Mouse (Mus musculus) ES-Bruce4 (cell line): ENCODE data around the gene Rtl1. TPM values are rescaled to one million over a fixed set of nuclear protein-coding genes. Genes with fewer than 3 reads are reported as not detected.

ENCODE experiments used
- H3K27ac ChIP-seq: 2 replicates; pipeline ENCODE4 v1.5.1; 2012; ENCODE audit warnings: low read length, inconsistent platforms; ENCODE audit not compliant: insufficient read depth
- H3K27me3 ChIP-seq: 2 replicates; pipeline ENCODE4 v1.6.1; 2012; ENCODE audit warnings: mild to moderate bottlenecking, low read length, inconsistent platforms; ENCODE audit not compliant: control insufficient read depth, poor library complexity, insufficient read depth, severe bottlenecking
- H3K36me3 ChIP-seq: 2 replicates; pipeline ENCODE4 v1.6.1; 2012; ENCODE audit warnings: inconsistent platforms, mild to moderate bottlenecking, low read length, moderate library complexity; ENCODE audit not compliant: control insufficient read depth, poor library complexity, insufficient read depth, severe bottlenecking
- H3K4me1 ChIP-seq: one replicate; pipeline ENCODE4 v1.8.1; 2011; ENCODE audit warnings: low read length; ENCODE audit not compliant: control insufficient read depth, insufficient read depth
- H3K4me3 ChIP-seq: 2 replicates; pipeline ENCODE4 v1.5.1; 2011; ENCODE audit warnings: low read depth, mild to moderate bottlenecking, low read length
- H3K9ac ChIP-seq: 2 replicates; pipeline ENCODE4 v1.6.1; 2012; ENCODE audit warnings: low read depth, mild to moderate bottlenecking, inconsistent platforms; ENCODE audit not compliant: poor library complexity, severe bottlenecking
- H3K9me3 ChIP-seq: replicated peaks from 2 replicates; pipeline ENCODE4 v1.6.1; 2012; ENCODE audit warnings: mild to moderate bottlenecking, low read length, inconsistent platforms; ENCODE audit not compliant: control insufficient read depth, poor library complexity, insufficient read depth, severe bottlenecking
- CTCF ChIP-seq: IDR thresholded peaks from one replicate; pipeline ENCODE4 v1.8.1; 2011; ENCODE audit warnings: low read depth, low read length
- EP300 ChIP-seq: IDR thresholded peaks from 2 replicates; pipeline ENCODE4 v1.6.1; 2011; ENCODE audit warnings: low read depth, low read length; ENCODE audit not compliant: insufficient read depth
- POLR2A ChIP-seq: IDR thresholded peaks from one replicate; pipeline ENCODE4 v1.8.1; 2011; ENCODE audit warnings: low read length; ENCODE audit not compliant: insufficient read depth
- polyA plus RNA-seq: library from polyadenylated mRNA; stranded (reverse); fragments of >200 nt; gene quantifications from 2 replicates; pipeline ENCODE4 v1.2.4, GENCODE M21; 2011; ENCODE audit warnings: low read depth; ENCODE audit not compliant: missing spikeins, insufficient read depth, insufficient read length

Gene Rtl1
- polyA plus RNA-seq, 1 experiment, result not detected

DNA sequence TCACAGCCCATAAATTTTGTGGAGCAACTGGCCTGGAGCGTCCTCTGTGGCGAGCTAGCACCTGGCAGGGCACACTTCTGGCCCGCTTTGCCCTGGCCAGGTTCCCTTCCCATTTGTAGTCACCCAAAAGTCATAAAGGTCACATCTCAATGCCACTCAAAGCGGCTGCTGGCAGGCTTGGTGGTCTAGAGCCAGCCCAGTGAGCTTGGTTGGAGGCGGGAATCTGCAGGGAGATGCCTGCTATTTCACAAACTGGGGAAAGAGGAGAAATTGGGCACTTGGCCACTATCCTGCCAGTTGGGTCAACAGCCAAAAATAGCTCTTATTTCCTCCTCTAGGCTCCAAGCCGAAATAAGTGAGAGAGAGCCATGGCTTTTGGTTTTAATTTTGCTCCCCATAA, 4.4 kb downstream of the Rtl1 start:
- no peak for TF ChIP-seq POLR2A
- no peak for TF ChIP-seq EP300
- no peak for TF ChIP-seq CTCF
- Histone ChIP-seq H3K27ac (no peak overlapping the region), H3K36me3 (no peaks in the 10 kb centered on the region), H3K9ac (no peak overlapping the region), H3K9me3 (no peaks in the 10 kb centered on the region), H3K27me3 (no peaks in the 10 kb centered on the region), H3K4me1 (no peaks in the 10 kb centered on the region), H3K4me3 (no peak overlapping the region)

DNA sequence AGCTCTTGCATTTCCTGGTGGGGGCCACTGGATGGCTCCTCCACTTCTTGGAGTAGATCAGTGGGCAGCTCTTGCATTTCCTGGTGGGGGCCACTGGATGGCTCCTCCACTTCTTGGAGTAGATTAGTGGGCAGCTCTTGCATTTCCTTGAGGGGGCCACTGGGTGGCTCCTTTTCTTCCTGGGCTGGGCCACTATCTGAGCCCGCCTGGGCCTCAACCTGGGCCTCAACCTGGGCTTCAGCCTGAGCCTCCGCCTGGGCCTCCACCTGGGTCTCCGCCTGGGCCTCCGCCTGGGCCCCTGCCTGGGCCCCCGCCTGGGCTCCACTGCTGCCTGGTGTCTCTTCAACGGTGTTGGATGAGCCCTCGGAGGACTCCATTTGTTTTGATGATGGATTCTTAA, 5.2 kb downstream of the Rtl1 start:
- H3K27me3 ChIP-seq, result no peaks in the 10 kb centered on the region
- no peak for TF ChIP-seq CTCF
- no peak for TF ChIP-seq POLR2A
- TF ChIP-seq EP300, result no peak
- H3K4me3 ChIP-seq, result no peak overlapping the region
- no peak overlapping the region for H3K27ac ChIP-seq
- no peaks in the 10 kb centered on the region for H3K4me1 ChIP-seq
- no peaks in the 10 kb centered on the region for H3K9me3 ChIP-seq
- no peaks in the 10 kb centered on the region for H3K36me3 ChIP-seq
- H3K9ac ChIP-seq, result no peak overlapping the region

DNA sequence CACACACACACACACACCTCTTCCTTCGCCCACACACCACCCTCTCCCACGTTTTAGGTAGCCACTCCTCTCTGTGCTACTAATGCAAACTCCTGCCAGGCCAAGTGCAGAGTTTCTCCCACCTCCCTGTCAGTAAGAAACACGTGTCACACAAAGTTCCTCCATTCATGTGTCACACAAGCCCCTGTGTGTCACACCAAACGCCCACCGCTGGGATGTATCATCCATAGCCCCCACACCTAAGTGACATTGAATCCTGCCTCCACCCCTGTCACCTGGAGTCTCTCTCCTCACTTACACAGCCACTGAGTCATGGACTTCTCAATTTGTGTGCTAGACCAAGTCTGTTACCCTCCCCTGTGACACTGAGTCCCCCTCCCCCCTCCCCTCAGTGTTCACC, 17.9 kb downstream of the Rtl1 start:
- Histone ChIP-seq H3K9ac (no peak overlapping the region), H3K36me3 (no peaks in the 10 kb centered on the region), H3K4me1 (no peaks in the 10 kb centered on the region), H3K27ac (no peak overlapping the region), H3K4me3 (no peak overlapping the region), H3K9me3 (no peaks in the 10 kb centered on the region), H3K27me3 (no peaks in the 10 kb centered on the region)
- TF ChIP-seq EP300, result no peak
- no peak for TF ChIP-seq POLR2A
- TF ChIP-seq CTCF, result no peak

DNA sequence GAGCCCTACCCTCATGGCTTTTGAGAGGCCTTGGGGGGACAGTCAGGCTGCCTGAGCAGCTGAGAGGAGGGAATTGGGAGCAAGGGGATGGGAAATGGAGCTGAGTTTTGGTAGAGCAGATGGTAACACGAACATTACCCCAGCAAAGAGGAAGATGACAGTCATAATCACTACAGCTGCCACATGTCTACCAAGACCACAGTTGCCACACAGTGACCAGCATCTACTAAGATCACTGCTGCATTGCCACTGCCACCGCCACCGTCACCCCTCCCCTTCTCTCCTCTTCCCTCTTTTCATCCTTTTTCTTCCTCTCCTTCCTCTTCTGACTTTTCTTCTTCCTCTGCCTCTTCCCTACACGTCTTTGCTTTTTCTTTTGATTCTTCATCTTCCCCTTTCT, 27.9 kb downstream of the Rtl1 start:
- Histone ChIP-seq H3K9ac (no peak overlapping the region), H3K36me3 (no peaks in the 10 kb centered on the region), H3K27ac (no peak overlapping the region), H3K4me3 (no peak overlapping the region), H3K27me3 (no peaks in the 10 kb centered on the region), H3K9me3 (no peaks in the 10 kb centered on the region), H3K4me1 (no peaks in the 10 kb centered on the region)
- TF ChIP-seq POLR2A (no peak), EP300 (no peak), CTCF (no peak)

DNA sequence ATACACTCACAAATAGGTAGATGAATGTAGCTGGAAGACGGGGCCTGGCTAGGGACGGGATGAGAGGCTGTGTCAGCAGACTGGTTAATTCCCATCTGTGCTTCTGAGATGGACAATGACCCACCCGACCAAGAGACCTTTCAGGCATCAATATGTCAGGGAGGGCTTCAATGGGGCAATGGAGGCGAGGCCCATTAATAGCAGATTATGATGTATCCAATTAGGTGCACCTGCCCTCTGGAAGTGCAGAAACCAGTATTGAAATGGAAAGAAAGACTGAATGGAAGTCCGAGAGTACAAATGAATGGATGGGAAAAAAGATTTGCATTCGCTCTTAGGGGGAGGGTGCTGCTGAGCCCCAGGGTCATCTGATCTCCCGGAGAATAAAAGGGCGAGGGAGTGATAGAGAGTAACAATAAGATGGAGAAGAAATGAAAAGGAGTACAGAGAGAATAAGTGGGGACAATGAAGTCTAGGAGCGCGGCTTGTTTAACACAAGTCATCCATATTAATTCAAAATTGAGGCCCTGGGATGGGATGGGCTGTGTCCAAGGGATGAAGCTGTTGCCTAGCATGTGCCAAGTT, 39.9 kb downstream of the Rtl1 start:
- no peaks in the 10 kb centered on the region for H3K36me3 ChIP-seq
- H3K4me3 ChIP-seq, result no peak overlapping the region
- no peak overlapping the region for H3K27ac ChIP-seq
- no peak overlapping the region for H3K9ac ChIP-seq
- TF ChIP-seq EP300, result no peak
- TF ChIP-seq POLR2A, result no peak
- TF ChIP-seq CTCF, result no peak
- H3K9me3 ChIP-seq, result no peaks in the 10 kb centered on the region
- no peaks in the 10 kb centered on the region for H3K27me3 ChIP-seq
- H3K4me1 ChIP-seq, result no peaks in the 10 kb centered on the region

DNA sequence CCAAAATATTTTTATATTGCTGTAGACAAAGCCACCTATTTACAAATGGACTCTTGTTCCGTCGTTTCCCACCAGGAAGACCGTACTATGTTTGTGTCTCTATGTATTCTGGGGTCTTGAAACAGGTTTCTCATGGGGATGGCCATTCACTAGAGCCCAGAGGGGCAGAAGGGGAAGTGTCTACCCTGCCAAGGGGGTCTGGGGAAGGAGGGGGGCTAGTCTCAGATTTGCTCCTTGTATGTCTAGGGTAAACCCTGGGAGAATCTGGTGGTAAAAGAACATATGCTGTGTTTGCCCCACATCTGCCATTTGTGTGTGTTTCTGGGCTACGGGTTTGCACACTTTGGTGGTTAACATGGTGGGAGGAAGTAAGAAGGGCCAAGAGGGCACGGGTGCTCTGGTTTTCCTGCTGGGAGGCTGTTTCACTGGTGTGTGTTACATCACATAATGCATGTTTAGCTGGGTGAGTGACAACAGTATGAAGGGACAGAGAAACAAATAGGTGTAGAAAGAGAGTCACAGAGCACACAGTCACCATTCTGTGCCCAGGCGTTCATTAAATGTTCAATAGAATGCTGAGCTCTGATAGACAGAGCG, 41.1 kb downstream of the Rtl1 start:
- Histone ChIP-seq H3K4me3 (no peak overlapping the region), H3K9me3 (no peaks in the 10 kb centered on the region), H3K4me1 (no peaks in the 10 kb centered on the region), H3K36me3 (no peaks in the 10 kb centered on the region), H3K9ac (no peak overlapping the region), H3K27ac (no peak overlapping the region), H3K27me3 (no peaks in the 10 kb centered on the region)
- TF ChIP-seq EP300, result no peak
- TF ChIP-seq POLR2A, result no peak
- TF ChIP-seq CTCF, result no peak
